Mouse (Mus musculus): ENCODE data around the gene Kif11. TPM values are rescaled to one million over a fixed set of nuclear protein-coding genes. Genes with fewer than 3 reads are reported as not detected.

The Kif11 gene
- total RNA-seq, 2 experiments from 2014 or later = 0.18 to 0.19 TPM

DNA sequence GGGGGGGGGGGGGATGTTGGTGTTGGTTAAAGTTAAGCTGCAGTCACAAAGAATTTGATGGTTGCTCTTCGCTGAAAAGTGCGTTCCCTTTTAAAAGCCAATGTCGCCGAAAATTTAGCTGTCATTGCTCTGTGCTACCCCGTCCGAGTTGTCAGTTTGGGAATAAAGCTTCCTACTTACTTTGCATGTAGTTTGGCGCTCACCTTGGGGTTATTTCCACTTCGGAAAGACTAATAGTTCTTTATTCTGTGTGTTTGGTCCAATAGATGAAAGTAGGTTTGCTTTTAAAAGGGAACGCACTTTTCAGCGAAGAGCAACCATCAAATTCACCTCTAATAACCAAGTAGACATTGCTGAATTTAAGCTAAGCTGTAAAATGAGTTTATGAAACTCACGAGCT is 638 bp downstream of the Kif11 start:
- DNase-seq (ENCODE audit: low spot score) = no peak

DNA sequence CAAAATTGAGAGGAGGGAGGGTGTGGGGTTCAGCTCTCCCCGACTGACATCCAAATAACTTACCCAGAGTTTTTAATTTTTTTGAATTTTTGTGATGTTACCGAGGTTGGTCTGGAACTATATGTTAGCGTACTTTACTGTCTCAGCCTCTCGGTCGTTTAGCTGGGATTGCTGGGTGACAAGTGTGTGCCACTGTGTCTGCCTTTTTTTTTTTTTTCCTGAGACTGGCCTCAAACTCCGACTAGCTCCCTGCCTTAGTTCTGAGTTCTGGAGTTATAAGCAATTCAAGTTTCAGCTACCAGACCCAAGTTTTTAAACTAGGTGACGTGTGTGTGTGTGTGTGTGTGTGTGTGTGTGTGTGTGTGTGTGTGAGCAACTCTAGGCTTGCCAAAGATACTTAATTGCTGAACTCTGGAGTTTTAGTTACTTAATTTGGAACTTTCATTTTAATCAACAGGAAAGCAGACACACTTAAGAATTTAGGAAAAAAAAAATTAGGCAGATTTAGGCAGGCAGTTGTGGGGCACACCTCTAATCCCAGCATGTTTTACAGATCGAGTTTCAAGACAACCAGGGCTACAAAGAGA is 1.3 kb downstream of the Kif11 start:
- DNase-seq (ENCODE audit: low spot score) = no peak

DNA sequence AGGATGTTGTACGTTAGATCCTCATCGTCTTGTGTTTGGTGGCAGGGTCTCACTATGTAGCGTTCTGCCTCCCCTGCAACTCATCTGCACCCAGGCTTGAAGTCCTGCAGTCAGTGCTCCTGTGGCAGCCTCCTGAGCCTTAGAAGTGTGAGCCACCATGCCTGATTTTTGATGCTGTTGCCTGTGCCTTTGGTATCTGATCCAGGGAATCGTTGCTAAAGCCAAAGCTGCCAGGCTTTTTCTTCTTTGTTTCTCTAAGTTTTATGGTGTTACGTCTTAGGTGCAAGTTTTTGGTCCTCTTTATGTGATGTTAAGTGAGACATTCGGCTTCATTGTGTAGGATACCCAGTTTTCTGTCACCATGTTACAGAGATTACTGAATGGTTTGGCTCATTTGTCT is 2.6 kb downstream of the Kif11 start:
- DNase-seq (ENCODE audit: low spot score) = no peak

DNA sequence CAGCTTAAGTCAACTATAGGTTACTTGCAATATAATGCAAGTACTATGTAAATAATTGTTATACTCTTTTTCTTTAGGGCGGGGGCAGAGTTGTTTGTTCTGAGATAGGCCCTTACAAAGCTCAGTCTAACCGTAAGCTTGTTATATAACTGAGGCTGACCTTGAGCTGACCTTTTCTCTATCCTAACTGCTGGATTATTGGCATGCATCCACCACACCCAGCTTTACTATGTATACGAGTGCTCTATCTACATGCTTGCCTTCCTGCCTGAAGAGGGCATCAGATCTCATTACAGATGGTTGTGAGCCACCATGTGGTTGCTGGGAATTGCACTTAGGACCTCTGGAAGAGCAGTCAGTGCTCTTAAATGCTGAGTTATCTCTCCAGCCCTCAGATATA is 9.9 kb downstream of the Kif11 start:
- no peak for DNase-seq (ENCODE audit: low spot score)

DNA sequence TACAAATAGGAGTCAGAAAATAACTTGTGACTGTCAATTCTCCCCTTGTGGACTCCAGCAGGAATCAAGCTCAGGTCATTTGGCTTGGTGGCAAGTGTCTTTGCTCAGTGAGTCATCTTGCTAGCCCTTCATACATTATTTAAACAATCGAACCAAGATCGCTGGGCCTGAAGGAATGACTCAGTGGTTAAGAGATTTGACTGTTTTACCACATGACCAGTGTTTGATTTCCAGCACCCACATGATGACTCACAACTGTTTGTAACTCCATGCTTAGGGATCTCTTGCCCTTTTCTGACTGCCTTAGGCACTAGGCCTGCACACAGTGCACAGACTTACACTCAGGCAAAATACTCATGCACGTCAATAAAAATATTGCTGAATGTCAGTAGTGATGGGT is 15.7 kb downstream of the Kif11 start:
- no peak for DNase-seq (ENCODE audit: low spot score)

DNA sequence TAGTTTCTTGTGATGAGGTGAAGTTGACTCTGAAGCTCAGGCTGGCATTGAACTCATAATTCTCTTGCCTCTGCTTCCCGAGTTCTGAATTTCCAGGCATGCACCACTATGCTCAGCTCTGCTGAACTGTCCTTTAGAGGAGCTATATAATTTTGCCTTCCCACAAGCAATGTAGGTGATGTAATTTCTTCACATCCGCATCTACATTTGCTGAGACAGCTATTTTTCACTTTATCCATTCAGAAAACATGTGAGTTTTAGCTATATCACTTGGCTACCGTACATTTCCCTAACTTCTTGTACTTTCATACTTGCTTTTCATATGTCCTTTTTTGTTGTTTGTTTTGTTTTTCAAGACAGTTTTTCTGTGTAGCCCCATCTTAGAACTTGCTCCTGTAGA is 20.1 kb downstream of the Kif11 start:
- DNase-seq (ENCODE audit: low spot score) = no peak

DNA sequence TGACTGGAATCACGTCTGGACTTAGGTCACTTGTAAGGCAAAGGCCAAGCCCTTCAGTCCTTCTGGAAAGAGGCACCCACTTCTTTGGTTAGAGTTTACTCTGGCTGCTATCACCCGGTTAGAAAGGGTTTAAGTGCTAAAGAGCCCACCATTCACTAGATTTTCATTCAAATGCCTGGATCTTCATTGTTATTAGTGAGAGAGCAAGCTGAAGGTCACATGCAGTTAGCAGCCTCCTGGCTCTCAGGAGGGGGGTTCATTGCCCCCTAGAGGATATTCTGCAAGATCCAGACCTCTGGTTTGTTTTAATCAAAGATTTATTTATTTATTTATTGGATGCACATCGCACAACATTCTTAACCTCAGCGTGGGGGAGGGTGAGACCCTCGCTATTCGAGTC is 24.7 kb downstream of the Kif11 start:
- DNase-seq (ENCODE audit: low spot score) = no peak

DNA sequence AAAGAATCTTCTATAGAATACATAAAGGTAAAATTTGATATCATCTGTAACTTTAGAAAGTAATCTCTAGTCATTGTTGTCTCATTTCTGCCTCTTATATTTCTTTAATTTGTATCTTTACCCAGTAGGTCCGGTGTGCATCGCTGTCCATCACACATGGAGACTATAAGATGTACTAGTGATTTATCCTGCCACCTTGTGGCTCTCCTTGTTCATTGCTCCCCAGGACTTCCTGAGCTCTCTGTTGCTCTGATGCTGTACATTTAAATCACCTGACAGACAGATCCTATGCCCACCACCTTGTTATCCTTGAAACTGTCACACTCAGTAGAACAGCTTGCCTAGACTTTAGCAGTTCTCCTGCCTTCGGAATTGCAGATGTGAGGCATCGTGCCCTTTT is 42.1 kb downstream of the Kif11 start:
- no peak for DNase-seq (ENCODE audit: low spot score)

DNA sequence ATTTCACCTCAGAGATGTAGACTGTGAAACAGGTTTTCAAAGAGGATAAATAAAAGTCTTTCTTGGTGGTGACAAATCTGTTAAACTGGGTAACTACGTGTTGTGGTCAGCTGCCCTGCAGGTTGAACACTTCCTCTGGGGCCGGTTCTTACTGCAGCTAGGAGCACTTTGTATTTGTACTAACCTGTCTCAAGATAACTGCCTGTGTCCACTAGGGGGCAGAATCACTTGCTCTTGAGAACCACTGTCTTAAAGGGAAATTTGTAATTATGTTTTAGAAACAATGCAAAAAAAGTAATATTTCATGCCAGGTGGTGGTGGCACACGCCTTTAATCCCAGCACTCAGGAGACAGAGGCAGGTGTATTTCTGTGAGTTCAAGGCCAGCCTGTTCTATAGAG is 43.4 kb downstream of the Kif11 start:
- DNase-seq (ENCODE audit: low spot score) = peak; percentile 39

DNA sequence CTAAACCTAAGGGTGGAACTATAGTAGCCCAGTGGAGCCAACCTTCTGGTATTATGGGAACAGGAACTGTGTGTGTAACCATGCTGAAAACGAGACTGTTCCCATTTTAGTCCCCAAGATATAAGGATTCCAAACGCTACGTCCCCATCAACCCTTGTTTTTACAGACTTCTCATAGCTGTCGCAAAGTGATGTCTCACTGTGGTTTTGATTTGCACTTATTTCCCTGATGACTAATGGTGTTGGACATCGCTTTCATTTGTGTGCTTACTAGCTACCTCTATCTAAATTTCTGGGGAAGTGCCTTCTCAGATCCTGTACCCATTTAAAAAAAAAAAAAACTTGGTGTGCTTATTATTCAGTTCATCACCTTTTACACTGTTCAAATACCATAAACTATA is 52.4 kb downstream of the Kif11 start:
- no peak for DNase-seq (ENCODE audit: low spot score)

DNA sequence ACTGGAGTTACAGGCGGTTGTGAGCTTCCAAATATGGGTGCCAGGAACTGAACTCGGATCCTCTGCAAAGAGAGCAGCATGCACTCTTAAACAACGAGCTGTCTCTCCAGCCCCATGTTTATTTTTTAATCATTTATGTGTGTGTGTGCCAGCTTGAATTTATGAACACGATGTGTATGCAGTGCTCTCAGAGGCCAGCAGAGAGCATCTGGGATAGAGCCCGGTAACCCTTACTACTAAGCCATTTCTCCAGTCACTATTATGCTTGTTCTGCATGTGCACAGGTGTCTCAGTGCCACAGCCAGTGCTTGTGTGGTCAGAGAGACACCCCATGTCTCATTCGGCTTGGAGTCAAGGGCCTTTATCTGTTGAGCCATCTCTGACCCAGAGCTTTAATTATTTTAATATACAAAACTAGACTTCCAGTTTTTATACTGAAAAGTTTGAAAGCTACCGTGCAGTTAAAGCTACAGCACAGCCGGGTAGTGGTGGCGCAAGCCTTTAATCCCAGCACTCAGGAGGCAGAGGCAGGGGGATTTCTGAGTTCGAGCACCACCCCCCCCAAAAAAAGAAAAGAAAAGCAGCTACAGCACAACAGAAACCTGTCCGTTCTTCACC is 55.0 kb downstream of the Kif11 start:
- no peak for DNase-seq (ENCODE audit: low spot score)

DNA sequence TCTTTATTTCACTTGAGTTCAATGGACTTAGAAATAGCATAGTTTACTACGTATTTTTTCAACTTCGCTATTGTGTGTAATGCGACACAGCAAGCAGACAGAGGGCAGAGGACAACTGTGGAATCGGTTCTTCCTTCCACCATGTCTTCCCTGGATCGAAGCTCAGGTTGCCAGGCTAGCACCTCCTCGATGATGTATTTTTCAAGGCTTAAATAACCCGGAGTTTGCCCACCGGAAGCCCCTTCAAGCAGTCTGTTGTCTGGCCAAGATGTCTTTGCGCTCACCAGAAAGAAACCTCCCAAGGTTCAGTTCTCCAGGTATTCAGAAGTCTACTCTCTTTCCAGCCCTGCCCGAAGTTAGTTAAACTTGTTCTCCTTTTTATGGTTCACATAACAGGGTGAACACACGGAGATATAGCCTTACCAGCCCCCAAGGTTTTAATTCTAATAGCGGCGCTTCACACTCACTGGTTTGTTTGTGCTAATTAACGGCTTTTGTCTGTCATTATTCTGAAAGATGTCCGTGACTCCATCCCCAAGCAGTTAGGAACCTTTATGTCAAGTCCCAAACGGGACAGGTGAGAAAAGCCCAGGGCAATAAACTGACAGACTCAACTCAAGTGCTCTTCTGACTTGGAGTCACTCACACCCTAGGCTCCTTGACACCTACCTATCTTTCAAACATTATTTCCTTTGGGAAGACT is 56.8 kb downstream of the Kif11 start:
- no peak for DNase-seq (ENCODE audit: low spot score)

DNA sequence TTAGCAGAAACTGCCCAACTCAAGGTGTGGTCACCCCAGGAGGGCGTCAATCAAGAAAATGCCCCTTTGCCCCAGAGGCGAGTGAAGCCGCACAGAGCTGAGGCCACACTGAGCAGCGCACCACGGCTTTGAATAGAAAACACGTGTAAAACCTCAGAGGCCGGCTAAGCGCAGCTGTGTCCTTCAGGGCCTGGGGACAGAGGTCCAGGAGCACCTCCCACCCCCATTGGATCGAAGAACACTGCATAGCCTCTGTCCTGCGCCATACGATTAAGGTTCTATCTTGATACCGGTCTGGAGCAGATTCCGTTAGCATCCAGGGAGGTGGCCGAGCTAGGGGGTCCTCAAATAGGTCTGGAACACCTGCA is 57.7 kb downstream of the Kif11 start:
- DNase-seq (ENCODE audit: low spot score) = no peak

DNA sequence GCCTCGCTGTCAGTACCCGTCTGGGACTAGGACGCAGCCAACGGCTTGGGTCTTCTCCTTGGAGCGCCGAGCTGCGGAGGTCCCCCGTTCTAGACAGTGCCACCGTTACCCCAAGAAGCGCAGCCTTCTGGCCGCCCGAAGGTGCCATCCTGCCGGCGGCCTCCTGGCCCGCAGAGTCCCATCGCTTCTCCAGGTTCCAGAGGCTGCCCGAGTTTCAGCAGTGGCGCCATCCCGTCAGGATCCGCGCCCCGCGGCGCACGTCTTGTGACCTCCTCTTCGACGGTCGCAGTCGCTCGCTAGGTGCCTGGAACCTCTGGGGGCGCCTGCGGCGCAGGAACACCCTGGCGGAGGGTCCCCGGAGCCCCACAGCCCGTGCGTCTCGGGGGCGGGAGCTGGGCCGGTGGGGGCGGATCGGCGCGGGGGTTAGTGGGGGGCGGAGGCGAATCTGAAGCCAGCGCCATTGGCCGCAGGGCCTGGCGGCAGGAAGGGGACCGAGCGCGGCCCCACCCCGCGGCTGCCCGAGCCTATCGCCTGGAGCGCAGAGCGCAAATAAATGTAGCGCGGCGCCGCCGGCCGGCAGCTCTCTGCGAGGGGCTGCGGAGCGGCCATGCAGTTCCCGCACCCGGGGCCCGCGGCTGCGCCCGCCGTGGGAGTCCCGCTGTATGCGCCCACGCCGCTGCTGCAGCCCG is 58.2 kb downstream of the Kif11 start, which contains the start of gene Hhex:
Gene Hhex, plus strand, starts transcription at position 548 of the 689 bp plus-strand sequence.
- peak; percentile 56 for DNase-seq (ENCODE audit: low spot score)

DNA sequence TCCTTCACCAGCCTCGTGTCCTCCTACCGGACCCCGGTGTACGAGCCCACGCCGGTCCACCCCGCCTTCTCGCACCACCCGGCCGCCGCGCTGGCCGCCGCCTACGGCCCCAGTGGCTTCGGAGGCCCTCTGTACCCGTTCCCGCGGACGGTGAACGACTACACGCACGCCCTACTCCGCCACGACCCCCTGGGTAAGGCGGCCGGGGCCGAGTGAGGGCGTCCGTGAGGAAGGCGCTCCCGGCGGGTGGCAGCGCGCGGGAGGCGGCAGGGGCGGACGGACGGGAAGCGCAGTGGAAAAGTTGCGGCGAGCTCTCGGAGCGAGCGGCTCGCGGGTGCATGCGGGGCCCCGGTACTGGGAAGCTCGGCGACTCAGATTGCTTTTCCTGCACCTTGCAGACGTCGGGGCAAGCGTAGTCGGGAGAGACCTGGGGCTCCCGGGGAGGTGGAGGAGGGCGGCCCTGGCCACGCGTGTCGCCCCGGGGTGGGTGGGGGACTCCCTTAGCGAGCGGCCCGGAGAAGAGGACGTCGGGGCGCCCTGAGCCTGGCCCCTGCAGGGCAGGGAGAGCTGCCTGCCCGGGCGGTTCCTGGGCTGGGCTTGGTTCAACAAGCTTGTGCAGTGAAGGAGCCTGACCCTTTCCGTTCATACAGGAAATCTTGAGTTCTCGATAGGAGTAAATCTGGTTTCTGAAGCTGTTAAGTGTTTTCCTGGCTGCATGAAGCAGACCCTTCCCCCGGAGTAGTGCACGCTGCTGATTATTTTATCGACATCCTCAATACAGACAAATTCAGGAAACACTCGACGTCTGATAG is 59.0 kb downstream of the Kif11 start:
- DNase-seq (ENCODE audit: low spot score) = peak; percentile 14

DNA sequence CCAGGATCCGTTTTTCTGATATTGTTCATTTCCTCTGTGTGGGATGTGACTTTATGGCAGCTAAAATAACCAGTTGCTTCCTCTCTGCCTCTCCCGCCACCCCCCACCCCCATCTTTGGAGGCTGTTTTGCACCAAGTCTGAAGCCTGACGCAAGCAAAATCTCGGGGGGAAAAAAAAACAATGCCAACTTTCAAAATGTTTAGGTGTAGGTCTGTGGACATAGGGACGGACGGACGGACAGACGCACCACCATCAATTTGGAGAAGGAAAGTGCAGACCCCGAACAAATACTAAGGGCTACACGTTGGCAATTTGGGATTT is 59.6 kb downstream of the Kif11 start:
- no peak for DNase-seq (ENCODE audit: low spot score)

DNA sequence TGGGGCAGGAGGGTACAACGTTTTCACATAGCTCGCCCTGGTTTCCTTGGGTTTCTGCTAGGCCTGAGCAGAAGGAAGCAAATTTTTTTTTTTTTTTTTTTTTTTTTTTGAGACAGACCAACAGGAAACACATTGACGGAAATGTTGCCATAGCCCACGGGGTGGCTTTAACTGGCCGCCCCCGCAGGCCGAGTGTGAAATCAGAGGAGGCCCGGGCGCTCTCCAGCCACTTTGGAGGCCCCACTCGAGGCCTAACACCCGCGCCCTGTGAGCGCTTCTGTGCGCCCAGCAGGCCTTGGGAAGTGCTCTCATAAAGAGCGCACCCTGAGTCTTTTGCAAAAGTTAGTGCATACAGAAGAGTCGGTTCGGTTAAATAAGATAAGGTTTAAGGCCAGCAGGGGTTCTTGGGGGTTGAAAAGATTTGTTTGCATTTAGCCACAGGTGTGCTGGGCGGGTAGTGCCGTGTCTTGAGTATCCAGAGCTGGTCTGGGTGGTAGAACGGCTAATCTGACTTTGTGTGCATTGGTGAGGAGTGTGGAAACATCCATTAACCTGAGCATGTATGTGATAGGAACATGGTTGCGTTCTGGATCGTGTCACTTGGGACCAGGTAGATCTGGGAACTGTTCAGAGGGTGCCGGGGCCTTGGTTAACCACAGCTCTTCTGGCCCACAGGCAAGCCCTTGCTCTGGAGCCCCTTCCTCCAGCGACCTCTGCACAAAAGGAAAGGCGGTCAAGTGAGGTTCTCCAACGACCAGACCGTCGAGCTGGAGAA is 60.5 kb downstream of the Kif11 start:
- no peak for DNase-seq (ENCODE audit: low spot score)

DNA sequence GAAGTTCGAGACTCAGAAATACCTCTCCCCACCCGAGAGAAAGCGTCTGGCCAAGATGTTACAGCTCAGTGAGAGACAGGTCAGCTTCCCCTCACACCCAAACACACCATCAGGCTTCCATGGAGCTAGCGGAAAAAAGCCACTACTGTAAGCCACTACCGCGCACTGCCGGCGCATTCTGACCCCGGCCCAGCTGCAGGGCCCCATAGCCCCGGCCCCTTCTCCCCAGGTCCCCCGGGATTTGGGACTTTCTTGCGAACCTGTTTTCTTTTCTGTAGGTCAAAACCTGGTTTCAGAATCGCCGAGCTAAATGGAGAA is 61.0 kb downstream of the Kif11 start:
- DNase-seq (ENCODE audit: low spot score) = no peak

DNA sequence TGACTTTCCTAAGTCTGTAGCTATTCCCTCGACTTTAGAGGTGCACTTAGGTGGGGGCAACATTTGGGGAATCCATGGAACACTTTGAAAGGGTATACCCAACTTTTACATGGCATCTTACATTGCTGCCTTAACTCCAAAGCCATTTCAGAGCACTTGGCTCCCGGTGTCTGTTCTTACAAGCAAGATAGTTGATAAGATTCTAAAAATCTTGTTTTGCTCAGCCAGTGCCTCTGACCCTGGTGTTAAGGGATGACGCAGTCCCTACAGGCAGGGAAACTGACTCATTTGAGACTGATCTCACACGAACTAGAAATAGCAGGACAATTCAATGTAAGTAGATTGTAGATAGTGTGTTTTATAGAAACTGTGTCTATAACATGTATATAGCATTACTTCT is 64.0 kb downstream of the Kif11 start:
- no peak for DNase-seq (ENCODE audit: low spot score)

DNA sequence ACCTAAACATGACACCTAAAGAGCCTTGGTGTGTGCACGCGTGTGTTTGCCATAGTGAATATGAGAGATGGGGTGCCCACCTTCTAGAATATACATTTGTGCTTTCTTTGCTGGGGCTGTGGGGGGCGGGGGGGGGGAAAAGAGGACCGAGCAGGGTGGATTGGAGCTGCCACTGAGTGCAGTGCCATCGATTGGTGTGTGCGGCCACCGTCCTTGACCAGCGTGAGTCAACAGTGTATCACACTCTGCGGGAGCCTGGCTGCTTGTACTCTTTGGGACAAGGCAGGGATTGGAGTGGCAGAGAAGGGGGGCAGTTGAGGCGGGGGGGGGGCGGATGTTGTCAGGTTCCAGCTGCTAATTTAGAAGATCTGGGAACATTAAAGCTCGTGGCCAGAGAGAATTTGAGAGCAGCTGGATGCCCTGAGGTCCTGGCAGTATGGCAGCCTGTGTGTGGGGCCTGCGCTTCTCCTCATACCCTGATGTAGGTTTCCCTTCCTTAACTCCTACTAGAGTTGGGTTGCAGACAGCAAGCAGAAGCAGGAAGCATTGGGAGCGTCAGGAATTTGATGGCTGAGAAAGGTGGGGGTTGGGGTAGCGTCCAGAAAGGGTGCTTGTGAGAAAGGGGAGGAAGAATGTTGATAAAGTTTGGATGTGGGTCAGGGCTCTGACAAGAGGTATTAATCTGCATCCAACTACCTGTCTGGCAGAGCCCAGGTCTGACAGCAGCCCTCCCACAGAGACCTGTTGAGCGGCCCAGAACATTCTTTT is 64.7 kb downstream of the Kif11 start:
- no peak for DNase-seq (ENCODE audit: low spot score)

Data from gastrocnemius, adult 18-20 months (tissue).